Mouse (Mus musculus) thymus, postnatal 14 days (tissue): ENCODE measurements around the gene Clybl.

Experiments used
- DNase-seq: peaks from one replicate; pipeline ENCODE4 v3.0.0; 2021

Clybl gene

GRCm38 (mm10) chr14:122181078-122181814, at the start of gene Clybl:
TSS of gene Clybl (plus strand) at chr14:122181704.
- DNase-seq = peak; percentile 91

GRCm38 (mm10) chr14:122136368-122136928, 45.1 kb upstream of the Clybl start:
- DNase-seq = no peak

DNA sequence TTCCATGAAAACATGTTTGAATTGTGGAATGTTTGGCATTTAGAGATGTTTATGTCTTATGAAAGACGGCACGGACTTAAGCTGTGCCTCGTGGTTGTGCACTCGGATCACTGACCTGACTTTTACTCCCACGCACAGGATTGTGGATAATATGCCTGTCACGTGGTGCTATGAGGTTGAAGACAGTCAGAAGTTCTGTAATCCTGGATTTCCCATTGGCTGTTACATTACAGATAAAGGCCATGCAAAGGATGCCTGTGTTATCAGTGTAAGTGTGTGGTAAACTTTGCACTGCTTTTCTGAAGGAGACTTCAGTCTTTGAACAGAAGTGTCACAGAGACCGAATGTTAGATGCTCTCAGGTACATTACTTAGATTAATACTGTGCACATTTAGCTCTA, 44.3 kb upstream of the Clybl start:
- no peak for DNase-seq

DNA sequence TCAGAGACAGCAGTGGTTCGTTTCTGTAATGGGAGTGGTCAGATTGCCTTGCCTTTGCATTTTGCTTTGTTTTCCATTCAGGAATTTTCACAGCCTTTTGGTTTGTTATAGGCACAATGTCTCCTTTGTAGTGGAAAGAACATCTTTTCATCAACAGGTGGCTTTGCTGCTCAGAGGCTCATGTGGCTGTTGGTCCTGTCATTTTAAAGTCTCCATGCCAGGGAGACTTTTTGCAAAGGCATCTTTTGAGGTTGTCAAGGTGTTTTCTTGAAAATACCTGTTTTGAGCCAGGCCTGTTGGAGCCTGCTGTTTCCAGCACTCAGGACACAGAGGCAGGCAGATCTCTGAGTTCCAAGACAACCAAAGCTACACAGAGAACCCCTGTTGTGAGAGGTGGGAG, 41.4 kb upstream of the Clybl start:
- DNase-seq = no peak

- DNase-seq = no peak
These were observed 37.8 kb upstream of the Clybl start for GRCm38 (mm10) chr14:122143585-122144269.

DNA sequence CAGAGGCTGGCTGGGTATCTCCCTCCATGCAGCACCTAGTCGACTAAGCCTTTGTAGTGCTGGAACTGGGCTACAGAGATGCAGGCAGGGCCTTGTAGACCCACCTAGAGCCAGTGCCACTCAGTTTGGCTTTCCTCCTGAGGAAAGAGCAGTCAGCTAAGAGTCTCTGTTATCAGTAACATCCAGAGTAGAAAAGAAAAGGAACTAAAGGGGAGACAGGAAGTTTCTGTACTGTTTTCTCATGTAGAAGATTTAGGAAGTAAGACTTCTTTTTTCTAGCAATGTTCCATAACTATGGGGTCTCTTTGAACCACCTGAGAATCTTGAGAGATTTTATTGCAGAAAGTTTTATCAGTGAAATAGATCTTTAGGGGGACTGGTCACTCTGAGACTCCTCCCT, 36.1 kb upstream of the Clybl start:
- no peak for DNase-seq

DNA sequence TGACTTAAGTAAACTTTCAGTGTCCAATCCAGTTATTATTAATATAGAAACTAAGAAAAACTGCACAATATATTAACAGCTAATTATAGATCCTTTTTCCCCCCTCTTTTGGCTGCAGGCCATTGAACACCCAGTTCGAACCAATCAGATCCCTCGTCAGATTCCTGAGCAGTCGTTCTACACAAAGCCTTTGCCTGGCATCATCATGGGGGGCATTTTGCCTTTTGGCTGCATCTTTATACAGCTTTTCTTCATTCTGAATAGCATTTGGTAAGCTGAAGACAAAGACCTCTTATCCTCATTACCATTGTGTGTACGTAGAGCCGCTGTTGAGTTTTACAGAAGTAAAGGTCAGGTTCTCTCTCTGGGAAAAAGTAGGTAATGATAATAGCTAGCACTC, 30.9 kb upstream of the Clybl start:
- DNase-seq = no peak

DNA sequence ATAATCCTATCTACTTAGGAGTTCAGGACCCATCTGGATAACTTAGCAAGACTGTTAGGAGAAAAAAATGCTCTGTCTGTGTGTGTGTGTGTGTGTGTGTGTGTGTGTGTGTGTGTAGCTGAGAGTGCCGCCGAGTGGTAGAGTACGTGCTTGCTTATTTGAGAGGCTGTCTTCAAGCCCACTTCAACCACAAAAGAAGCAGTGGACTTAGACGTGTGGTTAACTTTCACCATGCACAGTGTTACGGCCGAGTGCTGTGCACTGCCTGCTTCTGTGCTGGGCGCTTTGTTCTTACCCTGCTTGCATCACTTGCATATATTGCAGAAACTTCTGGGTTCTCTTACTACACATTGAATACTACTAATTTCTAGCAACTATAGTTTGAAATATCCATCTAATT, 23.8 kb upstream of the Clybl start:
- no peak for DNase-seq

GRCm38 (mm10) chr14:122160916-122161315, 20.6 kb upstream of the Clybl start:
- no peak for DNase-seq

GRCm38 (mm10) chr14:122168912-122169311, 12.6 kb upstream of the Clybl start:
- DNase-seq = no peak

DNA sequence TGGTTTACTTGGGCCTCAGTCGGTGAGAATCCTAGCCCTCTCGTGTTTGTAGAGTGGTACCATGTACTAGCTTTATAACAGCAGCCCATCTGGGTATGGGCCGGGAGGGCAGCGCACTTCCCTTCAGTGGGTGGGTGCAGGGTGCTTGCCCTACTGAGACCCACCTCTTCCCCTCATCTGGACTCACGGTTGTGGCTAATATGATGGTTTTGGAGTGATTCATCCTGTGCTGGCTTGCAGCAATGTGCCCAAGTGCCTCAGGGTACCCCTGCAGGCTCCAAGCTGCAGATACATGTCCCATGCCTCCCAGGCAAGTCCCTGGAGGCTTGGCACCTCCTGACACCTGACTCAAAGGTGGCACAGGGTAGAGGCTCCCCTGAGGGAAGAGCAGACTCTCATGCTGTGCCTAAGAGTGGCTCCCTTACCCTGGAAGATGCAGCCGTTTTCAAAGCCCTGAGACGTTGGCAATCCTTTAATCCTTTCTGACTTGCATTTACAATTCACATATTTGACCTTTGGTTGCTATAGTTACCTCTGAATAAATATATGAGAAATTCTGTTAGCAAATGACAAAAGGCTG, 11.2 kb upstream of the Clybl start:
- DNase-seq = no peak

DNA sequence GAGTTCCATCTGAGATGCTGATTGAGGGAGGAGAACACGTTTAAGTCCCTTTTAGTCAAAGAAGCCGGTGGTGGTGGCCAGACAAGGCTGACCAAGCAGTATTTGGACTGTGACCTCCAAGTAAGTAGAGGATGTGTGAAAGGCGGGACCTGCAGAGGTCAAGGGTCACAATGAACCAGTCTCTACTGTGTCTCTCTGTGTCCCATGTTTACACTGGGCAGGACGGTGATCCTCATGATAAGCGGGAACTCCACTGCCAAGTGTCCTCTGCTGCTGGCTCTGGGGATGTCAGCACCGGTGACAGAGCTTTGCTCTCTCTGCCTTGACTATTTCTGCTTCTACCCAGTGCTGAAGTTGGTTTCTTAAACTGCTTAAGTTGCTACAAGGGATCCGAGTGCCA, 10.5 kb upstream of the Clybl start:
- no peak for DNase-seq

DNA sequence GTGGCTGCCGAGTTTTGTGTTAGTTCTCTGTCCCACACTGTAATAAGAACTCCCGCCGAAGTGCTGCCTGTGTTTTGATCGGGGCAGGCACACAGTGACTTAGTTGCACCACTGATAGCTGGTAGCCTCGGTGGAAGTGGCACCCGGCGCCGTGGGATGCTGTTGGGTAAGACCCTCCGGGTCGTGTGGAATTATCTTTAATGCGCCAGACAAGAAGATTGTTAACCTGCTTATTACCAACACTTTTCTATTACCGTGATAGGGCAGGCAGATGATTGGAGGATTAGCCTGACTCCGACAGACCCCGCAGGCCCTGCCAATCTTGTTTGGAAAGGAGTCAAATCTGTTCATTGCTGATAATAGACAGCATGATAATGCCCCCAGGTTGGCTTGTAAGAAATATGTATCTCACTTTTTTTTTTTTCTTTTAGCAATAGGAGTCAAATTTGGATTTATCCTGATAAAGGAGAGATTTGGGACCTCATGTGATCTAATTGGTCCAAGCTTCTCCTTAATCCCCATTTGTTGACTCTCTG, 5.2 kb upstream of the Clybl start:
- DNase-seq = no peak

- no peak for DNase-seq
These were observed 2.2 kb upstream of the Clybl start for GRCm38 (mm10) chr14:122179262-122179661.

DNA sequence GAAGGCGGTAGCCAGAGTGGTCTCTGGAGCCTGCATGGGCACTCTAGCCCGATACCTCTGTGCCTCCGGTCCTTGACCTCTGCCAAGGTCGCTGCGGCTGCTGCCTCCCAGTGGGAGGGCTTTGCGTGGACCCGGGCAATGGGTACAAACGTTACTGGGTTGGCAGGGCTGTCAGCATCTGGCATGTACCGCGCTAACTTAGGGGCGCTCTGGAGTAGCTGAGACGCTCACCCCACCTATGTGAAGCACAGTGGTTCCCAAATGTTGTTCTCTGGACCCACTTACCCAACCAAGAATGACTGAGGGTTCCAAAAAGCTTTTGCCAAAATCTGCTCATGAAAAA, 282 bp downstream of the Clybl start:
- DNase-seq = no peak

- no peak for DNase-seq
These were observed 716 bp downstream of the Clybl start for GRCm38 (mm10) chr14:122182220-122182619.

GRCm38 (mm10) chr14:122183974-122184373, 2.5 kb downstream of the Clybl start:
- no peak for DNase-seq

DNA sequence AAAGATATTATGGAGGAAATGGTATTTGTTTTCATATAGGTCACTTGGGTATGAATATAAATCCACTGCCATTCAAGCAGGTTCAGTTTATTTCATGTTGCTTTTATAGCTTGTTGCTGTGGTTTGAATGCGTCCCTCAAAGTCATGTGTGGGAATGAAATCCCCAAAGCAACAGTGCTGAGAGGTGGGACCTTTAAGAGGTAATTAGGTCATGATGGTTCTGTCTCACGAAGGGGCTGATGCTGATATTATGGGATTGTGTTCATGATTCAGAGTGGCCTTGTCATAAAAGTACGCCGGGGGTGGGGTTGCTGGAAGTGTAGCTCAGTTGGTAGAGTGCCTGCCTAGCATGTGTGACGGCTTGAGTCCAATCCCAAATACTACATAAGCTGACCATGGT, 6.7 kb downstream of the Clybl start:
- DNase-seq = no peak

- no peak for DNase-seq
These were observed 8.4 kb downstream of the Clybl start for GRCm38 (mm10) chr14:122189901-122190300.

DNA sequence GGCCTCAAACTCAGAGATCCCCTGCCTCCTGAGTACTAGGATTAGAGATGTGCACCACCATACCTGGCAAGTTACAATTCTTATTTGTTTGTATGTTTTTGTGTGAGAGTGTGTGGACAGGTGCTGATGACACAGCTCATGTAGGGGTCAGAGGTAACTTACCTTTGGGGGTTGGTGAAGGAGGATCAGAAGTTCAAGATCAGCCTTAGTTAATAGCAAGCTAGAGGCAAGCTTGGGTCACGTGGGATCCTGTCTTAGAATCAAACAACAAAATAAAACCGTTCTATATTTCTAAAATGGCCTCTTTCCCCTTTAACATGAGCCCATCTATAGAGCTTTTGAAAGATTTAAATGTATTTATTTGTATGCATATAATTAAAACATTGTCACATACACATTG, 9.0 kb downstream of the Clybl start:
- DNase-seq = no peak

DNA sequence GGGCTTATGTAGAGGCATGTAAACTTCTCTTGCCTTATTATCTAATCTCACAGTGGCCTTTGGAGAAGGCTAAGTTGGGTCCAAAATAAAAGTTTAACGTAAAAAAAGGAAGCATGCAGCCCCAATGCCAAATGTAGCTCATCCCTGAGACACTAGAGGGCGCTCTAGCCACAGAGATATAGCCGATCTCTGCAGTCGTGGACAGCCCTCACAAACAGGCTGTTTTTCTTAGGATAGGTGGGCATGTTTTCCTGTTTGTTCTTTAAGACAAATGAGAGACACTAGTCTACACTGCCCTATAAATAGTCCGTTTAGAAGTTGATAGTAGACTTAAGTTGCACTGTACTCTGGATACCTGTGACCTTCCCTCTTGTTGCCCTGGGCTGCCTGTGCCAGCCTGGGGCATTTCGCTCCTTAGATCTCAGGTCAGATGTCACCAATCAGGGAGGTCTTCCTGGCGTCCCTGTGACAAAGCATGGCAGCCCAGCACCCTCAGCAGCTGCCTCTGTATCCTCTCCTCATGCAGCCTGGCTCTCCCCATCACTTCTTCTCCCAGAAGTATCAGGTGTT, 9.5 kb downstream of the Clybl start:
- peak; percentile 73 for DNase-seq

GRCm38 (mm10) chr14:122194630-122195029, 13.1 kb downstream of the Clybl start:
- no peak for DNase-seq

DNA sequence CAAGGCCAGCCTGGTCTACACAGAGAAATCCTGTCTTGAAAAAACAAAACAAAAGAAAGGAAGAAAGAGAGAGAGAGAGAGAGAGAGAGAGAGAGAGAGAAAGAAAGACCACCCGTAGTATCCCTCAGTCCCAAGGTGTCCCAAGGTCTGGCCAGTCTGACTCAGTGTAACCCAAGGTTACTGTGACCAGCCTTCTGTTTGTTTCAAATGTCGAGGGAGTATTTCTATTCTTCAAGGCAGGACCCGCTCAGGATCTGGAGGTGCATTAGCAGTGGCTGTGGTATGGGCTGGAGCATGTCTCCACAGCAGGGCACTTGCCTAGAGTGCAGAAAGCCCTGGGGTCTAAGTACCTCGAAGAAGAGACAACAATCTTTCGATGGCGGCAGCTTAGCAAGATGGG, 15.3 kb downstream of the Clybl start:
- DNase-seq = no peak
